12 mouse cellular contexts compared by ENCODE assay signal in genomic region chr3:140129065-140129778, GRCm38 (mm10).
DNase-seq lines count a peak whose midpoint lies in the region; ATAC-seq and TF ChIP-seq lines count a peak whose summit lies in the region.
"Had no signal": no experiment of that assay in that cellular context is flagged by ENCODE, and none has a peak within 500 bp of the region (broad histone marks: within the 10 kb centered on the region; RNA-seq: fewer than 3 reads in every experiment).

No protein-coding gene starts in this region.

- TF ChIP-seq CTCF in hindbrain, postnatal 0 days (IDR thresholded peaks at IDR 0.05; ENCODE audit: low read depth), result no peak

- no peaks in the 10 kb centered on the region for H3K36me3 ChIP-seq in hindbrain, postnatal 0 days (ENCODE audit: insufficient read depth, low read length)
- H3K36me3 ChIP-seq in hindbrain, embryonic 14.5 days (replicated peaks; ENCODE audit: control insufficient read depth, insufficient read depth), result no peaks in the 10 kb centered on the region
- no peaks in the 10 kb centered on the region for H3K36me3 ChIP-seq in embryonic facial prominence, embryonic 10.5 days (replicated peaks)
- H3K36me3 ChIP-seq: embryonic facial prominence, embryonic 13.5 days; kidney, embryonic 15.5 days had no signal

- peak; percentile 3 for DNase-seq in adrenal gland, postnatal 10 days
- no peak for DNase-seq in adrenal gland, postnatal 4 days (ENCODE audit: low spot score in 2 of 2)
- DNase-seq in hindbrain, postnatal 0 days (ENCODE audit: low spot score), result peak; percentile 56
- DNase-seq in hindbrain, embryonic 14.5 days (ENCODE audit: low spot score), result no peak
- DNase-seq in cerebellum, adult 11 months, result peak; percentile 11
- DNase-seq in embryonic facial prominence, embryonic 10.5 days (ENCODE audit: low spot score), result peak; percentile 33
- no peak for DNase-seq in kidney, postnatal 4 days
- DNase-seq in gastrocnemius, adult 8-10 months (ENCODE audit: low spot score in 2 of 2), result no peak
- DNase-seq: liver, postnatal 0 days; right cerebral cortex, adult 18-20 months had no signal

- H3K4me1 ChIP-seq in hindbrain, postnatal 0 days (ENCODE audit: insufficient read depth, low read length), result 0 out of 2 replicates have a peak, but pooled peaks cover 6% of the 10 kb centered on the region
- no peaks in the 10 kb centered on the region for H3K4me1 ChIP-seq in hindbrain, embryonic 14.5 days (replicated peaks; ENCODE audit: control insufficient read depth, insufficient read depth, low read length)
- H3K4me1 ChIP-seq in embryonic facial prominence, embryonic 10.5 days, result peaks cover 6% of the 10 kb centered on the region; the same call in 1 of the 2 replicates
- H3K4me1 ChIP-seq: kidney, embryonic 15.5 days had no signal

- no peak overlapping the region for H3K4me3 ChIP-seq in hindbrain, postnatal 0 days (ENCODE audit: low read length)
- no peak overlapping the region for H3K4me3 ChIP-seq in hindbrain, embryonic 14.5 days (replicated peaks; ENCODE audit: low read length)
- no peak overlapping the region for H3K4me3 ChIP-seq in embryonic facial prominence, embryonic 10.5 days
- H3K4me3 ChIP-seq: embryonic facial prominence, embryonic 13.5 days; kidney, embryonic 15.5 days had no signal

- no peaks in the 10 kb centered on the region for H3K27me3 ChIP-seq in hindbrain, postnatal 0 days (ENCODE audit: insufficient read depth, low read length)
- no peaks in the 10 kb centered on the region for H3K27me3 ChIP-seq in hindbrain, embryonic 14.5 days (ENCODE audit: control insufficient read depth, insufficient read depth, low read length)
- H3K27me3 ChIP-seq in embryonic facial prominence, embryonic 10.5 days (replicated peaks; ENCODE audit: low read depth, poor library complexity, severe bottlenecking), result no peaks in the 10 kb centered on the region
- H3K27me3 ChIP-seq: embryonic facial prominence, embryonic 13.5 days; kidney, embryonic 15.5 days had no signal

- peak; percentile 40; the same call in 1 of the 2 replicates for ATAC-seq in hindbrain, postnatal 0 days
- ATAC-seq in hindbrain, embryonic 14.5 days (ENCODE audit: low FRiP score), result no peak
- ATAC-seq: liver, postnatal 0 days had no signal

- 48% methylated on average over 8 of the region's 8 CpGs for WGBS in hindbrain, postnatal 0 days
- 70% methylated on average over 8 of the region's 8 CpGs for WGBS in hindbrain, embryonic 14.5 days
- WGBS in embryonic facial prominence, embryonic 10.5 days, result 79% methylated on average over 8 of the region's 8 CpGs

- H3K9me3 ChIP-seq in hindbrain, postnatal 0 days (ENCODE audit: low read length), result no peaks in the 10 kb centered on the region
- no peaks in the 10 kb centered on the region for H3K9me3 ChIP-seq in hindbrain, embryonic 14.5 days (ENCODE audit: control insufficient read depth, low read length)
- H3K9me3 ChIP-seq in embryonic facial prominence, embryonic 10.5 days, result no peaks in the 10 kb centered on the region
- H3K9me3 ChIP-seq: embryonic facial prominence, embryonic 13.5 days; kidney, embryonic 15.5 days had no signal

- no peak overlapping the region for H3K4me2 ChIP-seq in hindbrain, postnatal 0 days (ENCODE audit: low read depth, low read length)
- no peak overlapping the region for H3K4me2 ChIP-seq in hindbrain, embryonic 14.5 days (replicated peaks)
- H3K4me2 ChIP-seq: embryonic facial prominence, embryonic 13.5 days; kidney, embryonic 15.5 days had no signal

- H3K9ac ChIP-seq in hindbrain, postnatal 0 days (replicated peaks; ENCODE audit: low read length), result no peak overlapping the region
- no peak overlapping the region for H3K9ac ChIP-seq in hindbrain, embryonic 14.5 days
- H3K9ac ChIP-seq: embryonic facial prominence, embryonic 13.5 days; kidney, embryonic 15.5 days; liver, postnatal 0 days had no signal

- no peak overlapping the region for H3K27ac ChIP-seq in hindbrain, postnatal 0 days
- H3K27ac ChIP-seq in hindbrain, embryonic 14.5 days, result no peak overlapping the region
- no peak overlapping the region for H3K27ac ChIP-seq in embryonic facial prominence, embryonic 10.5 days (replicated peaks)
- H3K27ac ChIP-seq: embryonic facial prominence, embryonic 13.5 days; kidney, embryonic 15.5 days had no signal

Comparison
In these comparisons a context has a peak if more than half of its experiments do, and no peak if none do; other contexts are left out.
1. DNase-seq: peak in adrenal gland, postnatal 10 days (single experiment), hindbrain, postnatal 0 days (single experiment), cerebellum, adult 11 months (single experiment) and embryonic facial prominence, embryonic 10.5 days (single experiment); none in adrenal gland, postnatal 4 days (0 of 2), hindbrain, embryonic 14.5 days (single experiment), kidney, postnatal 4 days (0 of 2) and gastrocnemius, adult 8-10 months (0 of 2).